Mouse (Mus musculus) small intestine, adult 2 months (tissue): ENCODE data around the gene Pja2.

Experiments used
- CTCF ChIP-seq: fragments of 200-500 bp; IDR thresholded peaks from 2 replicates; pipeline ENCODE4 v1.5.1; 2012; ENCODE audit warnings: low read depth, mild to moderate bottlenecking, control low read depth, inconsistent platforms, low read length, moderate library complexity, mixed read lengths; ENCODE audit not compliant: insufficient replicate concordance, insufficient read length; ENCODE audit errors: extremely low read depth
- POLR2A ChIP-seq: fragments of 200-500 bp; IDR thresholded peaks from 2 replicates; pipeline ENCODE4 v1.6.1; 2012; ENCODE audit warnings: low read depth, mild to moderate bottlenecking, control low read depth, inconsistent platforms, low read length, moderate library complexity

- no peak; the same call in 1 of the 2 replicates for TF ChIP-seq POLR2A
- TF ChIP-seq CTCF, result no peak
Observed at GRCm38 (mm10) chr17:64242898-64243297, 88.8 kb downstream of the Pja2 start.
